Mouse (Mus musculus) limb, embryonic 15.5 days (tissue): ENCODE measurements around the gene Arhgap29. TPM values are rescaled to one million over a fixed set of nuclear protein-coding genes. Genes with fewer than 3 reads are reported as not detected.
A peak's percentile ranks its signal among the peaks of the same experiment; 100 is the strongest.

Experiments used
- ATAC-seq: fragments of 200-750 bp; cut with Nextera tagmentation; 2 replicates; pipeline ENCODE4 v1.8.0; 2017; ENCODE audit warnings: low read depth, moderate TSS enrichment; ENCODE audit not compliant: insufficient number of reproducible peaks, low FRiP score, low TSS enrichment
- H3K27ac ChIP-seq: fragments of 300-500 bp; sonication (generic); 2 replicates; pipeline ENCODE4 v1.5.1; 2015; ENCODE audit warnings: moderate library complexity, mild to moderate bottlenecking, inconsistent platforms
- H3K27me3 ChIP-seq: fragments of 300-500 bp; sonication (generic); 2 replicates; pipeline ENCODE4 v1.6.1; 2015; ENCODE audit warnings: inconsistent platforms
- H3K36me3 ChIP-seq: fragments of 300-500 bp; sonication (generic); 2 replicates; pipeline ENCODE4 v1.6.1; 2015; ENCODE audit warnings: inconsistent platforms
- H3K4me1 ChIP-seq: fragments of 300-500 bp; sonication (generic); 2 replicates; pipeline ENCODE4 v1.6.1; 2015; ENCODE audit warnings: inconsistent platforms
- H3K4me2 ChIP-seq: fragments of 300-500 bp; sonication (generic); 2 replicates; pipeline ENCODE4 v1.6.1; 2015; ENCODE audit warnings: mild to moderate bottlenecking, inconsistent platforms
- H3K4me3 ChIP-seq: fragments of 300-500 bp; sonication (generic); 2 replicates; pipeline ENCODE4 v1.5.1; 2015; ENCODE audit warnings: mild to moderate bottlenecking, inconsistent platforms
- H3K9ac ChIP-seq: fragments of 300-500 bp; sonication (generic); 2 replicates; pipeline ENCODE4 v1.6.1; 2015; ENCODE audit warnings: inconsistent platforms
- H3K9me3 ChIP-seq: fragments of 300-500 bp; sonication (generic); 2 replicates; pipeline ENCODE4 v1.6.1; 2016; ENCODE audit warnings: inconsistent platforms
- WGBS: fragments of 180-500 bp; shearing (Covaris S2); methylation state at CpG from one replicate; pipeline ENCODE4 v1.1.7; 2015; 5-methylcytosine and 5-hydroxymethylcytosine counted together
- polyA plus RNA-seq: library from polyadenylated mRNA; unstranded; fragments of >200 nt; fragmentation: Nextera tagmentation; extraction: Ambion mirVana; gene quantifications from 2 replicates; pipeline ENCODE4 v1.2.1, GENCODE M21; 2015

Arhgap29 gene
- polyA plus RNA-seq, 1 experiment from 2014 or later = 40.8 TPM

DNA sequence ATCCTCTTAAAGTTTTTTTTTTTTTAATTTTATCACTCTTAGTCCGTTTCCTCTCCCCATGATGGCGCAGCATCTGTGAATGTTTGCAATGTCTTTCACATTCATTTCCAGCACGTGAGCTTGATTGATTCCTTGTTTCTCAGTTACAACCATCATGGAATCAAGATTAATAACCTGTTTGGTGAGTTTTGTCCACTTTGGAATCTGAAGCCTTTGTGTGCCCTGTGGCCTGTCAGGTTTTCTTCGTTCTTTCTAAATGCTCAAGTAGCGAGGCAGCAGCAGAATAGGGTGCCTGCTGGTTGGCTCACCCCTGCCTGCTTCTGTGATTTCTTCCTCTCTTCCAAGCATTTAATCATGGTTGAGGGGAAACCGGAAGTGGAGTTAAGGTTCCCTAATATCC is 2.2 kb upstream of the Arhgap29 start:
- 53% methylated on average over 6 of the region's 6 CpGs for WGBS
- H3K27me3 ChIP-seq = no peaks in the 10 kb centered on the region
- no peak for ATAC-seq
- no peak overlapping the region for H3K4me3 ChIP-seq
- H3K9ac ChIP-seq = no peak overlapping the region
- no peaks in the 10 kb centered on the region for H3K36me3 ChIP-seq
- no peak overlapping the region for H3K27ac ChIP-seq
- 0 out of 2 replicates have a peak, but pooled peaks cover 4% of the 10 kb centered on the region for H3K4me1 ChIP-seq
- no peak overlapping the region for H3K4me2 ChIP-seq
- no peaks in the 10 kb centered on the region for H3K9me3 ChIP-seq

DNA sequence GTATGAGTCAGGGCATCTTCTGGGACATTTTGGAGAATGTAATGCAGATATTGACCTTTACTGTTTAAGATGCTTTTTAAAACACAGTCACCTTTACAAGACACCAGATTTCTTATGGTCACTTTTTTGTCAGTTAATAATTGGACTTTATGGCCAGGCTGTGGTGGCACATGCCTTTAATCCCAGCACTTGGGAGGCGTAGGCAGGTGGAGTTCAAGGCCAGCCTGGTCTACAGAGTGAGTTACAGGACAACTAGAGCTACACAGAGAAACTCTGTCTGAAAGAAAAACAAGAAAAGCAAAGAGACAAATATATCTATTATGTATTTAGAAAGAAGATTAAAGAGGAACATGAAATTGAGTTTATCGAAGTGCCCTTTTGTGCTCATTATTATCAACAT is 1.2 kb upstream of the Arhgap29 start:
- 84% methylated on average over 2 of the region's 2 CpGs for WGBS

DNA sequence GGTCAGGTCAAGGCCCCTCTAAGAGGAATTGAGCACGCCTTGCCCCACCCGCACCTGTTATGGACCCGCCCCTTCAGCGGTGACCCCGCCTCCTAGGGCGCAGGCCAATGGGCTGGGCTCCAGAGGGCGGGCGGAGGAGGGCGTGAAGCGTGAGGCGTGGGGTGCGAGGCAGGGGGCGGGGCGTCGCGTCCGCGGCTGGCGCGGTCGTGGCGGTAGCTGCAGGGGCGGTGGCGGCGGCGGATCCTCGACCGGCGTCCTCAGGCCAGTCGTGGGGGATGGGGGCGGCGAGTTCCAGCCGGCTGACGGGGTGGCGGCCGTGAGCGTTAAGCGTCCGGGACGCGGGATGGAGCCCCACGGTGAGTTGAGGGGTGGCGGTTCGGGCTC is 700 bp downstream of the Arhgap29 start:
- peak overlapping the region; percentile 50 for H3K27ac ChIP-seq
- ATAC-seq = peak; percentile 91
- no peaks in the 10 kb centered on the region for H3K9me3 ChIP-seq
- H3K4me3 ChIP-seq = peak overlapping the region; percentile 77
- H3K4me2 ChIP-seq = peak overlapping the region; percentile 80
- H3K36me3 ChIP-seq = no peaks in the 10 kb centered on the region
- H3K9ac ChIP-seq = peak overlapping the region; percentile 56
- H3K4me1 ChIP-seq = 0 out of 2 replicates have a peak, but pooled peaks cover 4% of the 10 kb centered on the region
- H3K27me3 ChIP-seq = no peaks in the 10 kb centered on the region
- 1% methylated on average over 27 of the region's 44 CpGs for WGBS

More for the DNA sequence above, 1.2 kb upstream of the Arhgap29 start:
- H3K4me2 ChIP-seq = no peak overlapping the region
- H3K27ac ChIP-seq = no peak overlapping the region
- 0 out of 2 replicates have a peak, but pooled peaks cover 4% of the 10 kb centered on the region for H3K4me1 ChIP-seq
- no peak for ATAC-seq
- no peaks in the 10 kb centered on the region for H3K36me3 ChIP-seq
- H3K27me3 ChIP-seq = no peaks in the 10 kb centered on the region
- H3K4me3 ChIP-seq = no peak overlapping the region
- no peak overlapping the region for H3K9ac ChIP-seq
- H3K9me3 ChIP-seq = no peaks in the 10 kb centered on the region

- Histone ChIP-seq H3K27me3 (no peaks in the 10 kb centered on the region), H3K4me2 (peak overlapping the region; percentile 80), H3K9me3 (no peaks in the 10 kb centered on the region), H3K4me1 (0 out of 2 replicates have a peak, but pooled peaks cover 4% of the 10 kb centered on the region), H3K4me3 (peak overlapping the region; percentile 77), H3K36me3 (no peaks in the 10 kb centered on the region), H3K27ac (peak overlapping the region; percentile 50), H3K9ac (peak overlapping the region; percentile 56)
- ATAC-seq = peak; percentile 8; the same call in 1 of the 2 replicates
- WGBS = under 1% methylated on average over 49 of the region's 53 CpGs
Observed at GRCm38 (mm10) chr3:121953433-121954161, 1.3 kb downstream of the Arhgap29 start.

- Histone ChIP-seq H3K4me3 (peak overlapping the region; percentile 77), H3K27me3 (no peaks in the 10 kb centered on the region), H3K27ac (no peak overlapping the region), H3K9ac (no peak overlapping the region), H3K36me3 (no peaks in the 10 kb centered on the region), H3K4me1 (0 out of 2 replicates have a peak, but pooled peaks cover 4% of the 10 kb centered on the region), H3K9me3 (no peaks in the 10 kb centered on the region), H3K4me2 (peak overlapping the region; percentile 80)
- 28% methylated on average over 2 of the region's 2 CpGs for WGBS
- no peak for ATAC-seq
Observed at GRCm38 (mm10) chr3:121954421-121954820, 2.1 kb downstream of the Arhgap29 start.

GRCm38 (mm10) chr3:121955527-121955926 is 3.2 kb downstream of the Arhgap29 start:
- Histone ChIP-seq H3K4me3 (no peak overlapping the region), H3K9me3 (no peaks in the 10 kb centered on the region), H3K4me1 (0 out of 2 replicates have a peak, but pooled peaks cover 4% of the 10 kb centered on the region), H3K27ac (no peak overlapping the region), H3K36me3 (no peaks in the 10 kb centered on the region), H3K4me2 (no peak overlapping the region), H3K27me3 (no peaks in the 10 kb centered on the region), H3K9ac (no peak overlapping the region)
- WGBS = 91% methylated on average over 4 of the region's 4 CpGs
- ATAC-seq = no peak

- H3K9ac ChIP-seq = no peak overlapping the region
- no peak for ATAC-seq
- WGBS = 89% methylated on average over 7 of the region's 7 CpGs
Observed at GRCm38 (mm10) chr3:121956789-121957188, 4.4 kb downstream of the Arhgap29 start.

DNA sequence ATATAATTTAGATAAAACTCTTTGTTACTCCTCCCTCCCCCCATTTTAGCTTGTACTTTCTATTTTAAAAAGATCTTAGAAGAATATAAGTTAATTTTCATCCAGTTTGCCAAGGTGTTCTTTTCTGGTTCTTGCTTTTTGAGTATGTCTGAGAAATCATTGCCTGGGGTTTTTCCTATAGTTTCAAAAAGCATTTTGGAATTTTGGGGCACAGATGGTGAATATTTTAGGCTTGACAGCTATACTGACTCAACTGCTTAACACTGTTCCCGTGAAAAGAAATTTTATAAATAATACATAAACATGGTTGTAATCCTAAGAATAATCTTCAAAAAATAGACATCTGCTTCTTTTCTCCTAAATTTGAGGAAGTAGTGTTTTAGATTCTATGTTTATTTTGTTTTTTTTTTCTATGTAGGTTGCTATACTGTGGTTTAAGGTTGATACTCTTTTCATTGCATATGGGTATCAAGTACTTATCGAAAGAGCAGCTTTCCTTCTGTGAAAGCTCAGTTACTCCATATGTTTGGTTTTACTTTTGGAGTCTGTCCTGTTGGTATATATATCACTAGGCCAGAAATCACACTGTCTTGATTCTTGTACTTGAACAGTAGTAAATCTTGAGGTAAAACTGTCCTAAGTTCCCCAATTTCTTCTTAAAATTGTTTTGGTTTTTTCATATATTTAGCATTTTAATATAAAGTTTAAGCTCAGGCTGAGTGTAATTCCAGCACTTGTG is 5.4 kb downstream of the Arhgap29 start:
- 83% methylated on average over 2 of the region's 2 CpGs for WGBS
- Histone ChIP-seq H3K4me1 (0 out of 2 replicates have a peak, but pooled peaks cover 4% of the 10 kb centered on the region), H3K27ac (no peak overlapping the region), H3K36me3 (no peaks in the 10 kb centered on the region), H3K27me3 (no peaks in the 10 kb centered on the region), H3K4me2 (no peak overlapping the region), H3K4me3 (no peak overlapping the region), H3K9ac (no peak overlapping the region), H3K9me3 (no peaks in the 10 kb centered on the region)
- no peak for ATAC-seq

More at GRCm38 (mm10) chr3:121956789-121957188, 4.4 kb downstream of the Arhgap29 start:
- no peak overlapping the region for H3K4me3 ChIP-seq
- H3K36me3 ChIP-seq = no peaks in the 10 kb centered on the region
- H3K27ac ChIP-seq = no peak overlapping the region
- no peak overlapping the region for H3K4me2 ChIP-seq
- no peaks in the 10 kb centered on the region for H3K9me3 ChIP-seq
- H3K27me3 ChIP-seq = no peaks in the 10 kb centered on the region
- H3K4me1 ChIP-seq = 0 out of 2 replicates have a peak, but pooled peaks cover 4% of the 10 kb centered on the region

DNA sequence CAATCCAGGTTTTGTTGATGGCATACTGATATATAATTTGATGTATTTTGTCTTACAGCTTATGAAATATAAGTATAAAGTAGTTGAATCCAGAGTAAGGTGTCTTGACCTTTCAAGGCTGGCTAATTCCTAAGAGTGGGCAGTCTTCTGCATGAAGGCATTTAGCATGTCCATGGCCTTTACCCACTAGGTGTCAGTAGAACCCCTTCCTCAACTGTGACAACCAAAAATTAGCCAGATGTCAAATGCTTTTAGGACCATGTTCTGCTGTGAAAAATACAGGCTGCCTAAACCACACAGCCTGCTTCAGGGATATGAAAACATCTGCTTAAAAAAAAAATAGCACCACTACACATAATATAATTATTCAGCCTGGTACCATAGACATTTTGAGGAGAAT is 11.8 kb downstream of the Arhgap29 start:
- no peaks in the 10 kb centered on the region for H3K27me3 ChIP-seq

GRCm38 (mm10) chr3:121967681-121968476 is 15.5 kb downstream of the Arhgap29 start:
- Histone ChIP-seq H3K4me1 (peaks cover 10% of the 10 kb centered on the region; the same call in 1 of the 2 replicates), H3K4me2 (peak overlapping the region; percentile 59)
- WGBS = under 1% methylated on average over 33 of the region's 33 CpGs

More for the DNA sequence above, 11.8 kb downstream of the Arhgap29 start:
- no peak for ATAC-seq
- H3K4me2 ChIP-seq = no peak overlapping the region
- no peak overlapping the region for H3K4me3 ChIP-seq
- no peak overlapping the region for H3K9ac ChIP-seq
- no peaks in the 10 kb centered on the region for H3K36me3 ChIP-seq
- H3K4me1 ChIP-seq = peaks cover 10% of the 10 kb centered on the region; the same call in 1 of the 2 replicates
- H3K9me3 ChIP-seq = no peaks in the 10 kb centered on the region
- no peak overlapping the region for H3K27ac ChIP-seq

GRCm38 (mm10) chr3:121968621-121969020 is 16.3 kb downstream of the Arhgap29 start:
- Histone ChIP-seq H3K27me3 (no peaks in the 10 kb centered on the region), H3K36me3 (no peaks in the 10 kb centered on the region), H3K4me1 (peaks cover 10% of the 10 kb centered on the region; the same call in 1 of the 2 replicates), H3K9me3 (no peaks in the 10 kb centered on the region), H3K27ac (peak overlapping the region; percentile 39; the same call in 1 of the 2 replicates), H3K9ac (no peak overlapping the region), H3K4me2 (peak overlapping the region; percentile 59), H3K4me3 (peak overlapping the region; percentile 56)
- no peak for ATAC-seq
- WGBS = 8% methylated on average over 8 of the region's 8 CpGs

More at GRCm38 (mm10) chr3:121967681-121968476, 15.5 kb downstream of the Arhgap29 start:
- 0 out of 2 replicates have a peak overlapping the region, but pooled peaks have one; percentile 33 for H3K9ac ChIP-seq
- peak; percentile 100 for ATAC-seq
- no peaks in the 10 kb centered on the region for H3K9me3 ChIP-seq
- peak overlapping the region; percentile 39 for H3K27ac ChIP-seq
- no peaks in the 10 kb centered on the region for H3K36me3 ChIP-seq
- peak overlapping the region; percentile 56 for H3K4me3 ChIP-seq
- no peaks in the 10 kb centered on the region for H3K27me3 ChIP-seq
